In genomic region chr14:23791261-23791691, GRCm38 (mm10) we compare ENCODE assay signal across 8 mouse cellular contexts.
DNase-seq lines count a peak whose midpoint lies in the region; ATAC-seq and TF ChIP-seq lines count a peak whose summit lies in the region.

No protein-coding gene starts in this region.

- no peaks in the 10 kb centered on the region for H3K36me3 ChIP-seq in heart, embryonic 11.5 days (ENCODE audit: control insufficient read depth, insufficient read depth, low read length)
- no peaks in the 10 kb centered on the region for H3K36me3 ChIP-seq in hindbrain, postnatal 0 days (ENCODE audit: insufficient read depth, low read length)

- H3K9ac ChIP-seq in heart, embryonic 11.5 days (ENCODE audit: low read depth, low read length): no peak overlapping the region
- no peak overlapping the region for H3K9ac ChIP-seq in hindbrain, postnatal 0 days (replicated peaks; ENCODE audit: low read length)

- 51% methylated on average over 13 of the region's 13 CpGs for WGBS in heart, embryonic 11.5 days (ENCODE audit: insufficient replicate concordance)
- WGBS in hindbrain, postnatal 0 days: 52% methylated on average over 13 of the region's 13 CpGs

- H3K27me3 ChIP-seq in heart, embryonic 11.5 days (ENCODE audit: control insufficient read depth, insufficient read depth, low read length): no peaks in the 10 kb centered on the region
- no peaks in the 10 kb centered on the region for H3K27me3 ChIP-seq in hindbrain, postnatal 0 days (ENCODE audit: insufficient read depth, low read length)

- no peak overlapping the region for H3K4me3 ChIP-seq in heart, embryonic 11.5 days (ENCODE audit: low read depth, low read length)
- H3K4me3 ChIP-seq in hindbrain, postnatal 0 days (ENCODE audit: low read length): no peak overlapping the region

- no peak overlapping the region for H3K4me2 ChIP-seq in heart, embryonic 11.5 days
- no peak overlapping the region for H3K4me2 ChIP-seq in hindbrain, postnatal 0 days (ENCODE audit: low read depth, low read length)

- intact Hi-C loops in left cerebral cortex, postnatal 4 days (cut with DNase I): loop anchor here (5.0 kb wide), 1 partner anchor 216 kb away; no protein-coding TSS in a partner anchor

- no peaks in the 10 kb centered on the region for H3K9me3 ChIP-seq in heart, embryonic 11.5 days (replicated peaks; ENCODE audit: control insufficient read depth, low read length)
- no peaks in the 10 kb centered on the region for H3K9me3 ChIP-seq in hindbrain, postnatal 0 days (ENCODE audit: low read length)

- 0 out of 2 replicates have a peak, but pooled peaks cover 2% of the 10 kb centered on the region for H3K4me1 ChIP-seq in heart, embryonic 11.5 days (ENCODE audit: control insufficient read depth, insufficient read depth, low read length)
- H3K4me1 ChIP-seq in hindbrain, postnatal 0 days (ENCODE audit: insufficient read depth, low read length): no peaks in the 10 kb centered on the region

- peak; percentile 39 for DNase-seq in heart, adult 8-10 months (ENCODE audit: low spot score)
- peak; percentile 73 for DNase-seq in adrenal gland, adult 2 months
- peak; percentile 88 for DNase-seq in embryo, embryonic 10.5 days (ENCODE audit: low spot score)
- peak; percentile 82 for DNase-seq in hindbrain, postnatal 0 days (ENCODE audit: low spot score)
- DNase-seq in left cerebral cortex, postnatal 4 days: peak; percentile 70
- peak; percentile 47 for DNase-seq in retina, postnatal 7 days (ENCODE audit: low read depth, low spot score)
- DNase-seq in natural killer cell, adult 2 months (ENCODE audit: low spot score in 2 of 2): no peak

- peak; percentile 80 for TF ChIP-seq CTCF in hindbrain, postnatal 0 days (IDR thresholded peaks at IDR 0.05; ENCODE audit: low read depth)

- no peak overlapping the region for H3K27ac ChIP-seq in heart, embryonic 11.5 days (ENCODE audit: low read depth, low read length)
- no peak overlapping the region for H3K27ac ChIP-seq in hindbrain, postnatal 0 days

- no peak for ATAC-seq in heart, embryonic 11.5 days (replicated peaks; ENCODE audit: insufficient number of reproducible peaks, low FRiP score, low TSS enrichment)
- ATAC-seq in hindbrain, postnatal 0 days: peak; percentile 15; the same call in 1 of the 2 replicates

Comparison
In these comparisons a context has a peak if more than half of its experiments do, and no peak if none do; other contexts are left out.
1. DNase-seq: peak in heart, adult 8-10 months (single experiment), adrenal gland, adult 2 months (single experiment), embryo, embryonic 10.5 days (single experiment), hindbrain, postnatal 0 days (single experiment), left cerebral cortex, postnatal 4 days (single experiment) and retina, postnatal 7 days (single experiment); none in natural killer cell, adult 2 months (0 of 2).